Mouse (Mus musculus) embryonic fibroblast, embryonic 13.5 days (primary cell): ENCODE data around the gene Snx18.

Source experiments
- CTCF ChIP-seq: IDR thresholded peaks from 2 replicates; pipeline ENCODE4 v1.5.1; 2011; ENCODE audit warnings: mild to moderate bottlenecking, control low read depth, low read length, moderate library complexity, borderline replicate concordance; ENCODE audit not compliant: insufficient read depth
- POLR2A ChIP-seq: IDR thresholded peaks from 2 replicates; pipeline ENCODE4 v1.6.1; 2011; ENCODE audit warnings: low read depth, mild to moderate bottlenecking, control low read depth, low read length, moderate library complexity

- TF ChIP-seq CTCF (no peak), POLR2A (no peak)
Observed at GRCm38 (mm10) chr13:113619003-113619402, 639 bp upstream of the Snx18 start.
